Mouse (Mus musculus): ENCODE measurements around the gene Creb5. TPM values are rescaled to one million over a fixed set of nuclear protein-coding genes. Genes with fewer than 3 reads are reported as not detected.

Gene Creb5
- polyA plus RNA-seq, 1 experiment from 2014 or later: 25.4 TPM

DNA sequence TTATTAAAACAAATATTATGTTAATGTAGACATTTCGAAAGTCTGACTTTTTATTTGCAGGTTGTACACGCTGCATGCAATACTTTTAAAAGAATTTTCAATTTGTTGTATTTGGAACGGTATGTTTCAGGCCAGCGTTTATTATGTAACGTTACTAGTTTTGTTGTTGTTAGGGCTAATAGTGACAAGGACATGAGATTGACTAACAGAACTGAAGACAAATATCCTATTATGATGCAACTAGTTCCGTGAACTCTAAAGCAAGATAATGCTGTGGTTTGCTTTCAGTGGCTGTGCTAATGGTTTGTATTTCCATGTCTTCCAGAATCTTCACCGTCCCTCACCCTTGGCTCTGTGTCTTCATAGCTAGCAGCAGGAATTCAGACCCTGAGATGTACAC lies 357.9 kb downstream of the Creb5 start:
- Histone ChIP-seq H3K9me3 (replicated peaks; ENCODE audit: control insufficient read depth, low read length) (no peaks in the 10 kb centered on the region), H3K27ac (ENCODE audit: low read length) (no peak overlapping the region), H3K4me2 (ENCODE audit: low read depth, low read length) (no peak overlapping the region), H3K27me3 (ENCODE audit: control insufficient read depth, insufficient read depth, low read length) (no peaks in the 10 kb centered on the region), H3K4me1 (ENCODE audit: control insufficient read depth, insufficient read depth, low read length) (peaks cover 4% of the 10 kb centered on the region; the same call in 1 of the 2 replicates), H3K4me3 (ENCODE audit: low read length) (no peak overlapping the region), H3K9ac (ENCODE audit: low read length) (no peak overlapping the region), H3K36me3 (ENCODE audit: control insufficient read depth, insufficient read depth) (no peaks in the 10 kb centered on the region)
- WGBS: 89% methylated on average over 7 of the region's 7 CpGs
- ATAC-seq (replicated peaks; ENCODE audit: extremely low read depth, insufficient read depth, low FRiP score): no peak

DNA sequence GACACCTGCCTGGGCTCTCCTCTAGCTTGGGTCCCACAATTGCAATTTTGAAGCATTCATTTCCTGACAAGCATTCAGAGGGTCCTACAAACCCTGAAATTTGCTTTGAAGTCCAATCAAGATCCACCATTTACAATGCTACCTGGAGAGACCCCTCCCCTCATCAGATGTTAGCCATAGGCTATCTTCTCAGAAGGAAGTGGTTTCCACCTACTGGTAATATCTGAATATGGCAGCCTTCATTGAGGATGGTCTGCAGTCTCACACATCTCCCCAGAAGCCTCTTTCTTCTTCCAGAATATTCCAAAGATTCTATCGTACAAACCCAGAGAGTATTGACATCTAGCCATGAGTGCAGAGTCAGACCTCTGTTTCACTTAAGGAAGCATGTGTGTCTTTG lies 362.7 kb downstream of the Creb5 start:
- Histone ChIP-seq H3K36me3 (ENCODE audit: control insufficient read depth, insufficient read depth) (no peaks in the 10 kb centered on the region), H3K4me3 (ENCODE audit: low read length) (no peak overlapping the region), H3K9me3 (replicated peaks; ENCODE audit: control insufficient read depth, low read length) (no peaks in the 10 kb centered on the region), H3K9ac (ENCODE audit: low read length) (no peak overlapping the region), H3K4me1 (ENCODE audit: control insufficient read depth, insufficient read depth, low read length) (0 out of 2 replicates have a peak, but pooled peaks cover 2% of the 10 kb centered on the region), H3K27ac (ENCODE audit: low read length) (no peak overlapping the region), H3K4me2 (ENCODE audit: low read depth, low read length) (no peak overlapping the region), H3K27me3 (ENCODE audit: control insufficient read depth, insufficient read depth, low read length) (no peaks in the 10 kb centered on the region)
- ATAC-seq (replicated peaks; ENCODE audit: extremely low read depth, insufficient read depth, low FRiP score): no peak
- 68% methylated on average over 1 of the region's 1 CpGs for WGBS

DNA sequence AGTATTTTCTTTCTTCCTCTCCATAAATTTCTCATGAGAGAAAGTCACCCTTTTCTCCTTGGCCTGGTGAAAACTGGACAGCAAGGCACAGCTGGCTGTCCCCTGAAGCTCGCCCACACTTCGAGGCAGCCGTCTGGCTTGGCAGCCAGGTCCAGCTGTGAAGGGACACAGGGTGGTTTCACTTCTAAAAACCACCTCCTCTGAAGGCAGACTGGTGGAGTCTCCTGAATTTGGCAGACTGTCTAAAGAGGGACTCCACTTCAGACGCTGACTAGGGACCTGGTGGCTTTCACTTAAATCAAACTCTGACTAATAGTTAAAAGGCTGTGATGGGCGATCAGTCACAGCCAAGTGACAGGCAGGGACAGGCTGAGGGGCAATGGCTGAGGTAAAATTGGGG lies 365.6 kb downstream of the Creb5 start:
- Histone ChIP-seq H3K4me3 (ENCODE audit: low read length) (no peak overlapping the region), H3K36me3 (ENCODE audit: control insufficient read depth, insufficient read depth) (no peaks in the 10 kb centered on the region), H3K4me2 (ENCODE audit: low read depth, low read length) (no peak overlapping the region), H3K9me3 (replicated peaks; ENCODE audit: control insufficient read depth, low read length) (no peaks in the 10 kb centered on the region), H3K27me3 (ENCODE audit: control insufficient read depth, insufficient read depth, low read length) (no peaks in the 10 kb centered on the region), H3K4me1 (ENCODE audit: control insufficient read depth, insufficient read depth, low read length) (0 out of 2 replicates have a peak, but pooled peaks cover 2% of the 10 kb centered on the region), H3K9ac (ENCODE audit: low read length) (no peak overlapping the region), H3K27ac (ENCODE audit: low read length) (no peak overlapping the region)
- no peak for ATAC-seq (replicated peaks; ENCODE audit: extremely low read depth, insufficient read depth, low FRiP score)
- 56% methylated on average over 5 of the region's 5 CpGs for WGBS

DNA sequence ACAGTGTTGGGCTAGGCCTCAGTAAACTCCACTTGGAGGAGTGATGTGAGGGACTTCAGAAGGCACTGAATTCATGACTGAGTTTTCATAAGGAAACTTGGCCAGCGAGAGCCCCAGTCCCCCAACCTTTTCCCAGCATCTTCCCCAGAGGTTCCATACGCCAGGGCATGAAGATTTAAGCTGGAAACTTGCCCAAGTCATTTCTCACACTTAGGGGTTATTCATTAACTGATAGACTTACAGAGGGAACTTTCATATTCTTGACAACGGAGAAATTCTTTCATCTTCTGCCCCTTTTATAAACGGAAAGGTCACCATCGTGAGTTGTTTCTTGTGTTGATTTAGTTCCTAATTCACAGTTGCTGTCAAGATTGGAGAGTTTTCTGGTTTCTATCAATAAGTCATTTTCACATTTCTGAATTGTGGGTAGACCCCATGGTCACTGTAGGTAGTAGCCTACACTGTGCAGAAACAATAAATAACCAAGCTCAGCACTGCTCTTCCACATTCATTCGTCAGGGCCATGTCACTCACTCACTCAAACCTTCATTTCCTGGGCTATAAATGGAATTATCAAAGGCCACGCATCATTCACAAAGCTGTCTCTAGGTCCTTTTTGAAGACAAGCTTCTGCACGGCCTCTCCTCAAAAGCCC lies 366.8 kb downstream of the Creb5 start:
- H3K9me3 ChIP-seq (replicated peaks; ENCODE audit: control insufficient read depth, low read length): no peaks in the 10 kb centered on the region
- 66% methylated on average over 8 of the region's 8 CpGs for WGBS
- no peak overlapping the region for H3K9ac ChIP-seq (ENCODE audit: low read length)
- H3K27ac ChIP-seq (ENCODE audit: low read length): no peak overlapping the region
- no peak for ATAC-seq (replicated peaks; ENCODE audit: extremely low read depth, insufficient read depth, low FRiP score)
- 0 out of 2 replicates have a peak, but pooled peaks cover 2% of the 10 kb centered on the region for H3K4me1 ChIP-seq (ENCODE audit: control insufficient read depth, insufficient read depth, low read length)
- no peak overlapping the region for H3K4me3 ChIP-seq (ENCODE audit: low read length)
- H3K4me2 ChIP-seq (ENCODE audit: low read depth, low read length): no peak overlapping the region
- no peaks in the 10 kb centered on the region for H3K27me3 ChIP-seq (ENCODE audit: control insufficient read depth, insufficient read depth, low read length)
- H3K36me3 ChIP-seq (ENCODE audit: control insufficient read depth, insufficient read depth): no peaks in the 10 kb centered on the region

DNA sequence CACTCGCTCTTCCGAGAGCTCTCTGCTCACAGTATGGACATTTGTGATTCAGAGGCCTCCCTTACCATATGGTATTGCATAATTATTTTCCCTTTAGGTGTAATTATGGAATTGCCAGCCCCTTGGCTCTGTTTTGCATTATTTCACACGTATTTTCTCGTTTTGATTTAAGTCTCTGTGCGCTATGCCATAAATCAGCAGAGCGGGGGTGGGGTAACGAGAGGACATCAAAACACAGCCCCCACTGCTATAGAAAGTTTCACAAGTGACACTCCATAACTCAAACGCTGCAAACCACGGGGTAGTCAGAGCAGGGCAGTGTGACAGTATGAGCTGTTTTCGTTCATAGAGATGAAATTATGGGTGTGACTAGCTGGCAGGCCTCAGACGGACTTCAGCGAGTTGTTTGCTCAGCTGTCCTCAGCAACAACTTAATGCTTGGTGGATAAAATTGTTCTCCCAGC lies 367.3 kb downstream of the Creb5 start:
- Histone ChIP-seq H3K36me3 (ENCODE audit: control insufficient read depth, insufficient read depth) (no peaks in the 10 kb centered on the region), H3K9me3 (replicated peaks; ENCODE audit: control insufficient read depth, low read length) (no peaks in the 10 kb centered on the region), H3K4me2 (ENCODE audit: low read depth, low read length) (no peak overlapping the region), H3K9ac (ENCODE audit: low read length) (no peak overlapping the region), H3K27ac (ENCODE audit: low read length) (no peak overlapping the region), H3K4me3 (ENCODE audit: low read length) (no peak overlapping the region), H3K4me1 (ENCODE audit: control insufficient read depth, insufficient read depth, low read length) (0 out of 2 replicates have a peak, but pooled peaks cover 2% of the 10 kb centered on the region), H3K27me3 (ENCODE audit: control insufficient read depth, insufficient read depth, low read length) (no peaks in the 10 kb centered on the region)
- no peak for ATAC-seq (replicated peaks; ENCODE audit: extremely low read depth, insufficient read depth, low FRiP score)
- 67% methylated on average over 12 of the region's 12 CpGs for WGBS

DNA sequence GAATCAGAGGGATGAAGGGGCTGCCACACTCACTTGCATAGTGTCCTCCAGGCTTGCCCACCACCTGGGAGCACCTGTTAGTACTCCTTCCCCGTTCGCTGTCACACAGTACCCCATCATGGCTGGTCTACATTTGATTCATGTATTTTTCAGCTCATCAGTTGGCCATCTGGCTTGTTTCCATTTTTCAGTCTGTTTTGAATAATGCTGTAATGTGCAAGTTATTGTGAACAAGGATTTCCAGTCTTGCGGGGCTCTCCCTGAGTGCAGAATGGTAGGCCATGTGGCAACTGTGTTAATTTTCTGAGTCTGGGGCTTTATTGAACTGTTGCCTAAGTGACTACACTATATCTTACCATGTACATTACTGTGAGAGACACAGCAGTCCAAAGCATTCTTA lies 369.4 kb downstream of the Creb5 start:
- Histone ChIP-seq H3K4me1 (ENCODE audit: control insufficient read depth, insufficient read depth, low read length) (0 out of 2 replicates have a peak, but pooled peaks cover 2% of the 10 kb centered on the region), H3K4me3 (ENCODE audit: low read length) (no peak overlapping the region), H3K4me2 (ENCODE audit: low read depth, low read length) (no peak overlapping the region), H3K9ac (ENCODE audit: low read length) (no peak overlapping the region), H3K27me3 (ENCODE audit: control insufficient read depth, insufficient read depth, low read length) (no peaks in the 10 kb centered on the region), H3K9me3 (replicated peaks; ENCODE audit: control insufficient read depth, low read length) (no peaks in the 10 kb centered on the region), H3K36me3 (ENCODE audit: control insufficient read depth, insufficient read depth) (no peaks in the 10 kb centered on the region), H3K27ac (ENCODE audit: low read length) (no peak overlapping the region)
- no peak for ATAC-seq (replicated peaks; ENCODE audit: extremely low read depth, insufficient read depth, low FRiP score)
- WGBS: 89% methylated on average over 3 of the region's 3 CpGs

DNA sequence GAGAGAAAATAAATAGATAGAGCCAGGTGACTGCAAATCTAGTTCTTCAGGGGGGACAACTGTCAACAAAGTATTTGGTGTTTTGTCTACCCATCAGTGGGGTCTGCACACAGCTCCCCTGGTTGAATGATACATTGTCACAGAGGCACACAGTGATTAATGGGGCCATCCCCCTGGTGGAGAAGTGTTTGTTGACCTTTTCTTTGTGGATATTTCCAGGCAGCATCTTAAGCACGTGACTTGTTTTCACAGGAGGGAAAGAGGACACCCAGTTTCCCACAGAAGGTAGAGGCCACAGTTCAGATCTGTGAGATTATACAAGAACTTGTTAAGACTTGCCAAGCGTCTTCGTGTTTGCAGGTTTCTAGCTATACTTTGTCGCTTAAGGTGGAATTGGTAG lies 370.4 kb downstream of the Creb5 start:
- H3K9ac ChIP-seq (ENCODE audit: low read length): no peak overlapping the region
- no peak overlapping the region for H3K4me3 ChIP-seq (ENCODE audit: low read length)

DNA sequence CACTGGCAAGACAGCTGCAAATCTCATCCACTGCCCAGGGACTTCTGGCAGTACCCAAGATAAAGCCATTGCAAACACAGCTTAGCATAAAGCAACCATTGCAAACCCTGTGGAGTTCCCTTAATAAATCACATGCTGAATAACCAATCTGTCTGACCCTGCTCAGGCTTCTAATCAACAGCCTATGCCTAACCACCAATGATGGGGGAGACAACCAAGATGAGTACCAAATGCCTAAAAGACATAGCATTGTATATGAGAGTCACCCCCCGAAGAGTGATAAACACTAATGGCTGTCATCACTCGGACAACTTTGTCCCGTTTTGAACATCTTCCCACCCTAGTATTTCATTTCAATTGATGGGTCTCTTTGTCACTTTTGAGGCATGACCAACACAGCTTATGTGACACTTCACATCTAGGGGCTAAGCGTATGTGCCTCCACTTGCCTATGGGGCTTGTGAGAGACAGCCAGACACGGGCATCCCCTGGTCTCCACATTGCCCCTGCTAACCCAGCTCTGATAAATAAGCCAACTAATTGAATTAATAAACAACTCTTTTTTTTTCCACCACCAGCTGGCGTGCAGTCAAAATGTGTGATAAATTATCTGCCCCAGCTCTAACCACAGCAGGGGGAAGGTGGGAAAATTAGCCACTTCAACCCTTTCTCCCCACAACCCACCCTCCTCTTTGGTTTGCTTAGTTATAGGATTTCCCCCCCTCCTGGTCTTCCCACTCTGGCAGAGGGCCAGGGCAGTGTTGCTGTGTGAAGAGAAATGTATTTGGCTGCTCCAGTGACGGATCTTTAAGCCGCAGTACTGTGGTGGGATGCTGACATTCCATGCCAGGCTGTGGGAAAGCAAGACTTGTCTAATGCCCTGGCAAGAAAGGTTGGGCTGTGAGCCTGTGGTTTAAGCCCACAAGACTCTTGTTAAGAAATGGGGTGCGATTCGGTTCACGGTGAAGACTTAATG lies 376.1 kb downstream of the Creb5 start:
- Histone ChIP-seq H3K4me2 (ENCODE audit: low read depth, low read length) (no peak overlapping the region), H3K4me3 (ENCODE audit: low read length) (no peak overlapping the region), H3K4me1 (ENCODE audit: control insufficient read depth, insufficient read depth, low read length) (peaks cover 14% of the 10 kb centered on the region), H3K27ac (ENCODE audit: low read length) (no peak overlapping the region), H3K9me3 (replicated peaks; ENCODE audit: control insufficient read depth, low read length) (no peaks in the 10 kb centered on the region), H3K9ac (ENCODE audit: low read length) (no peak overlapping the region), H3K27me3 (ENCODE audit: control insufficient read depth, insufficient read depth, low read length) (no peaks in the 10 kb centered on the region), H3K36me3 (ENCODE audit: control insufficient read depth, insufficient read depth) (no peaks in the 10 kb centered on the region)
- WGBS: 62% methylated on average over 11 of the region's 11 CpGs
- ATAC-seq (replicated peaks; ENCODE audit: extremely low read depth, insufficient read depth, low FRiP score): no peak

More for the DNA sequence above, 370.4 kb downstream of the Creb5 start:
- no peaks in the 10 kb centered on the region for H3K9me3 ChIP-seq (replicated peaks; ENCODE audit: control insufficient read depth, low read length)
- no peak for ATAC-seq (replicated peaks; ENCODE audit: extremely low read depth, insufficient read depth, low FRiP score)
- H3K27me3 ChIP-seq (ENCODE audit: control insufficient read depth, insufficient read depth, low read length): no peaks in the 10 kb centered on the region
- 0 out of 2 replicates have a peak, but pooled peaks cover 2% of the 10 kb centered on the region for H3K4me1 ChIP-seq (ENCODE audit: control insufficient read depth, insufficient read depth, low read length)
- 73% methylated on average over 4 of the region's 4 CpGs for WGBS
- no peak overlapping the region for H3K27ac ChIP-seq (ENCODE audit: low read length)
- H3K36me3 ChIP-seq (ENCODE audit: control insufficient read depth, insufficient read depth): no peaks in the 10 kb centered on the region
- no peak overlapping the region for H3K4me2 ChIP-seq (ENCODE audit: low read depth, low read length)

DNA sequence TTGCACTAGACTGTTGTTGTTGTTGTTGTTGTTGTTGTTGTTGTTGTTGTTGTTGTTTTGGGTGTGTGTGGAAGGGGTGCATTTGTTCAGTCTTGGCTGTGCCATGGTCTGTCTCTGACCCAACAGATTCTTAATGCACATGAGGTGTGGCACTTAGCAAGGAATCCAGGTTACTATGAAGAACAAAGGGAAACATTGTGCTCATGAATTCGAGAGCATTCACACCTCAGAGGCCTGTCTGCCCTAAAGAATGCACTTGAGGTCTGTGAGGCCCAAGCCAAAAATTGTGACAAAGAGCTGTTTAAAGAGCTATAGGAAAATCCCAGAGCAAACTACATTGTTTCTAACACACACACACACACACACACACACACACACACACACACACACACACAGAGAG lies 377.7 kb downstream of the Creb5 start:
- Histone ChIP-seq H3K9ac (ENCODE audit: low read length) (no peak overlapping the region), H3K4me1 (ENCODE audit: control insufficient read depth, insufficient read depth, low read length) (peaks cover 14% of the 10 kb centered on the region), H3K4me2 (ENCODE audit: low read depth, low read length) (no peak overlapping the region), H3K27ac (ENCODE audit: low read length) (no peak overlapping the region), H3K27me3 (ENCODE audit: control insufficient read depth, insufficient read depth, low read length) (no peaks in the 10 kb centered on the region), H3K4me3 (ENCODE audit: low read length) (no peak overlapping the region), H3K36me3 (ENCODE audit: control insufficient read depth, insufficient read depth) (no peaks in the 10 kb centered on the region), H3K9me3 (replicated peaks; ENCODE audit: control insufficient read depth, low read length) (no peaks in the 10 kb centered on the region)
- 20% methylated on average over 1 of the region's 1 CpGs for WGBS
- no peak for ATAC-seq (replicated peaks; ENCODE audit: extremely low read depth, insufficient read depth, low FRiP score)

Data from heart, embryonic 16.5 days (tissue).